Comparison of ENCODE assay signal across 8 mouse cellular contexts in the genomic region with DNA sequence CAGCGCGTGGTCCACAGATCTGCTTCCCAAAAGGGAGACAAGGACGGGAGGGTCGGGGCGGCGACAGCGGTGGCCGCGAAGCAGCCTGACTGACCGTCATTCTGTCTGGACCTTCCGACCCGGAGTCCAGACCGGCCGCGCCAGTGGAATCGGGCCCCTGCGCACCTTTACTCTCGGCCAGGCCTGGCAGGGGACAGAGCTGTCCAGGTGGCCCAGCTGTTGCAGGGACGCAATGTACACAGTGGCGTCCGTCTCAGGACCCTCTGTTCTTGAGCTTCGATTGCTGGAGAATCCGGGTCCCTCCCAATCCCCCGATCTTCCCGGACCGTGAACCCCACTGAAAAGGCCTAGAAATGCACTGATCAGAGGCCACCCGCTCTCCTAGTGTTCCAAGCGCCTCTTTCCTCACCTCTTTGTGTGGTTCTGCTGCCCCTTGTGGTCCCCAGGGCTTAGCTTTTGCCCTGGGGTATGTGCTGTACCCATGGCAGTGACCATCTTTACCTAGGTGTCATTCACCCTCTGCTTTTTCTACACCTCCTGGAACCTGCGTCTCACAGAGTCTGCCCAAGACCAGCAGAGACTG. TPM values are rescaled to one million over a fixed set of nuclear protein-coding genes. Genes with fewer than 3 reads are reported as not detected.
A peak's percentile ranks its signal among the peaks of the same experiment; 100 is the strongest.
DNase-seq lines count a peak whose midpoint lies in the region; ATAC-seq lines count a peak whose summit lies in the region.

No protein-coding gene starts in this region.

- peaks cover 5% of the 10 kb centered on the region for H3K27me3 ChIP-seq in lung, embryonic 16.5 days (ENCODE audit: control insufficient read depth, insufficient read depth, low read depth, low read length)
- peaks cover 36% of the 10 kb centered on the region for H3K27me3 ChIP-seq in embryonic facial prominence, embryonic 13.5 days
- H3K27me3 ChIP-seq in kidney, embryonic 16.5 days (ENCODE audit: insufficient read depth, low read length), result peaks cover 11% of the 10 kb centered on the region
- H3K27me3 ChIP-seq in midbrain, embryonic 16.5 days (ENCODE audit: control insufficient read depth, insufficient read depth, low read depth, low read length), result peaks cover 39% of the 10 kb centered on the region

- H3K4me3 ChIP-seq in lung, embryonic 16.5 days (ENCODE audit: low read length), result peak overlapping the region; percentile 60
- peak overlapping the region; percentile 57 for H3K4me3 ChIP-seq in embryonic facial prominence, embryonic 13.5 days
- H3K4me3 ChIP-seq in kidney, embryonic 16.5 days (ENCODE audit: low read length), result peak overlapping the region; percentile 62
- H3K4me3 ChIP-seq in midbrain, embryonic 16.5 days (ENCODE audit: low read depth, low read length), result peak overlapping the region; percentile 48

- 0 out of 2 replicates have a peak, but pooled peaks cover 3% of the 10 kb centered on the region for H3K4me1 ChIP-seq in lung, embryonic 16.5 days (replicated peaks; ENCODE audit: control insufficient read depth, insufficient read depth, low read length)
- H3K4me1 ChIP-seq in embryonic facial prominence, embryonic 13.5 days, result peaks cover 9% of the 10 kb centered on the region
- peaks cover 17% of the 10 kb centered on the region for H3K4me1 ChIP-seq in kidney, embryonic 16.5 days (ENCODE audit: insufficient read depth, low read length)
- H3K4me1 ChIP-seq in midbrain, embryonic 16.5 days (ENCODE audit: control insufficient read depth, insufficient read depth, low read length), result peaks cover 4% of the 10 kb centered on the region

- peak overlapping the region; percentile 88 for H3K4me2 ChIP-seq in lung, embryonic 16.5 days (ENCODE audit: low read depth, low read length)
- H3K4me2 ChIP-seq in embryonic facial prominence, embryonic 13.5 days, result peak overlapping the region; percentile 85
- H3K4me2 ChIP-seq in kidney, embryonic 16.5 days (replicated peaks; ENCODE audit: low read depth, low read length), result peak overlapping the region; percentile 92
- peak overlapping the region; percentile 81 for H3K4me2 ChIP-seq in midbrain, embryonic 16.5 days (ENCODE audit: low read length)

- DNase-seq in lung, postnatal 4 days, result no peak
- DNase-seq in left cerebral cortex, adult 9 months (ENCODE audit: low spot score in 2 of 2), result no peak
- DNase-seq in layer of hippocampus, postnatal 14 days (ENCODE audit: low spot score in 2 of 2), result no peak
- DNase-seq in gastrocnemius, postnatal 25 days, result no peak

- peak; percentile 46 for ATAC-seq in lung, embryonic 16.5 days (ENCODE audit: low read depth)
- ATAC-seq in embryonic facial prominence, embryonic 13.5 days (ENCODE audit: insufficient number of reproducible peaks, insufficient read depth, low FRiP score, low TSS enrichment, low read depth), result no peak
- peak; percentile 32 for ATAC-seq in kidney, embryonic 16.5 days (ENCODE audit: low FRiP score, low TSS enrichment)
- ATAC-seq in midbrain, embryonic 16.5 days, result no peak

- no peaks in the 10 kb centered on the region for H3K9me3 ChIP-seq in lung, embryonic 16.5 days (ENCODE audit: control insufficient read depth, low read length)
- no peaks in the 10 kb centered on the region for H3K9me3 ChIP-seq in embryonic facial prominence, embryonic 13.5 days
- H3K9me3 ChIP-seq in kidney, embryonic 16.5 days (ENCODE audit: low read length), result no peaks in the 10 kb centered on the region
- H3K9me3 ChIP-seq in midbrain, embryonic 16.5 days (replicated peaks; ENCODE audit: control insufficient read depth, low read length, poor library complexity, severe bottlenecking), result no peaks in the 10 kb centered on the region

- 5% methylated on average over 29 of the region's 29 CpGs for WGBS in lung, embryonic 16.5 days
- 4% methylated on average over 29 of the region's 29 CpGs for WGBS in embryonic facial prominence, embryonic 13.5 days
- 5% methylated on average over 29 of the region's 29 CpGs for WGBS in kidney, embryonic 16.5 days
- WGBS in midbrain, embryonic 16.5 days, result 9% methylated on average over 28 of the region's 29 CpGs

- no peaks in the 10 kb centered on the region for H3K36me3 ChIP-seq in lung, embryonic 16.5 days (ENCODE audit: control insufficient read depth, insufficient read depth, low read length)
- H3K36me3 ChIP-seq in embryonic facial prominence, embryonic 13.5 days, result no peaks in the 10 kb centered on the region
- H3K36me3 ChIP-seq in kidney, embryonic 16.5 days (ENCODE audit: insufficient read depth, low read length), result no peaks in the 10 kb centered on the region
- H3K36me3 ChIP-seq in midbrain, embryonic 16.5 days (ENCODE audit: control insufficient read depth, insufficient read depth, low read length), result no peaks in the 10 kb centered on the region

- H3K9ac ChIP-seq in lung, embryonic 16.5 days (ENCODE audit: low read length), result peak overlapping the region; percentile 71
- peak overlapping the region; percentile 76 for H3K9ac ChIP-seq in embryonic facial prominence, embryonic 13.5 days
- peak overlapping the region; percentile 70 for H3K9ac ChIP-seq in kidney, embryonic 16.5 days (replicated peaks; ENCODE audit: low read length)
- peak overlapping the region; percentile 65 for H3K9ac ChIP-seq in midbrain, embryonic 16.5 days (ENCODE audit: low read depth, low read length)

- H3K27ac ChIP-seq in lung, embryonic 16.5 days (ENCODE audit: low read length), result no peak overlapping the region
- H3K27ac ChIP-seq in embryonic facial prominence, embryonic 13.5 days, result no peak overlapping the region
- H3K27ac ChIP-seq in kidney, embryonic 16.5 days (ENCODE audit: low read length), result no peak overlapping the region
- H3K27ac ChIP-seq in midbrain, embryonic 16.5 days (ENCODE audit: low read length), result no peak overlapping the region

RNA-seq across cellular contexts. Expression of a gene that starts 0.5 kb away (rescaled TPM):
- polyA plus RNA-seq in lung, embryonic 16.5 days (2015; fragmentation: Nextera tagmentation; extraction: Ambion mirVana), result 1.9 and 2.8 TPM in 2 replicates
- 5.7 and 5.9 TPM in 2 replicates for polyA plus RNA-seq in embryonic facial prominence, embryonic 13.5 days (2015; fragmentation: Nextera tagmentation; extraction: Ambion mirVana)
- polyA plus RNA-seq in kidney, embryonic 16.5 days (2015; fragmentation: Nextera tagmentation; extraction: Ambion mirVana), result 2.1 and 2.5 TPM in 2 replicates
- 3.0 and 4.5 TPM in 2 replicates for polyA plus RNA-seq in midbrain, embryonic 16.5 days (2015; fragmentation: Nextera tagmentation; extraction: Ambion mirVana)
- total RNA-seq in layer of hippocampus, postnatal 14 days (2021), result 1 to 10 TPM; 4.0 to 4.5 TPM
- under 1 TPM; 0.23 to 0.35 TPM for total RNA-seq in gastrocnemius, postnatal 25 days (2021)

RNA-seq across cellular contexts. Expression of a gene that starts 0.6 kb away (rescaled TPM):
- 0.06 TPM in 1 of 2 replicates, not detected in the other for polyA plus RNA-seq in lung, embryonic 16.5 days (2015; fragmentation: Nextera tagmentation; extraction: Ambion mirVana)
- 0.22 and 0.25 TPM in 2 replicates for polyA plus RNA-seq in embryonic facial prominence, embryonic 13.5 days (2015; fragmentation: Nextera tagmentation; extraction: Ambion mirVana)
- polyA plus RNA-seq in kidney, embryonic 16.5 days (2015; fragmentation: Nextera tagmentation; extraction: Ambion mirVana), result 0.12 TPM in 1 of 2 replicates, not detected in the other
- 0.10 TPM in 1 of 2 replicates, not detected in the other for polyA plus RNA-seq in midbrain, embryonic 16.5 days (2015; fragmentation: Nextera tagmentation; extraction: Ambion mirVana)
- under 1 TPM in 1 of 2 experiments, not detected in 1; 0.26 TPM for total RNA-seq in layer of hippocampus, postnatal 14 days (2021)
- not detected for total RNA-seq in gastrocnemius, postnatal 25 days (2021)

RNA-seq across cellular contexts. Expression of a gene that starts 12.8 kb away (rescaled TPM):
- polyA plus RNA-seq in lung, embryonic 16.5 days (2015; fragmentation: Nextera tagmentation; extraction: Ambion mirVana), result not detected in 2 replicates
- not detected in 2 replicates for polyA plus RNA-seq in embryonic facial prominence, embryonic 13.5 days (2015; fragmentation: Nextera tagmentation; extraction: Ambion mirVana)
- polyA plus RNA-seq in kidney, embryonic 16.5 days (2015; fragmentation: Nextera tagmentation; extraction: Ambion mirVana), result not detected in 2 replicates
- polyA plus RNA-seq in midbrain, embryonic 16.5 days (2015; fragmentation: Nextera tagmentation; extraction: Ambion mirVana), result not detected in 2 replicates
- not detected for total RNA-seq in layer of hippocampus, postnatal 14 days (2021)
- total RNA-seq in gastrocnemius, postnatal 25 days (2021), result not detected

RNA-seq across cellular contexts. Expression of a gene that starts 22.5 kb away (rescaled TPM):
- not detected in 2 replicates for polyA plus RNA-seq in lung, embryonic 16.5 days (2015; fragmentation: Nextera tagmentation; extraction: Ambion mirVana)
- polyA plus RNA-seq in embryonic facial prominence, embryonic 13.5 days (2015; fragmentation: Nextera tagmentation; extraction: Ambion mirVana), result not detected in 2 replicates
- polyA plus RNA-seq in kidney, embryonic 16.5 days (2015; fragmentation: Nextera tagmentation; extraction: Ambion mirVana), result not detected in 2 replicates
- polyA plus RNA-seq in midbrain, embryonic 16.5 days (2015; fragmentation: Nextera tagmentation; extraction: Ambion mirVana), result not detected in 2 replicates
- total RNA-seq in layer of hippocampus, postnatal 14 days (2021), result 1 to 10 TPM; 2.4 to 2.5 TPM
- not detected for total RNA-seq in gastrocnemius, postnatal 25 days (2021)

RNA-seq across cellular contexts. Expression of a gene that starts 22.6 kb away (rescaled TPM):
- 0.13 and 0.25 TPM in 2 replicates for polyA plus RNA-seq in lung, embryonic 16.5 days (2015; fragmentation: Nextera tagmentation; extraction: Ambion mirVana)
- 0.21 and 1.2 TPM in 2 replicates for polyA plus RNA-seq in embryonic facial prominence, embryonic 13.5 days (2015; fragmentation: Nextera tagmentation; extraction: Ambion mirVana)
- 0.17 and 0.23 TPM in 2 replicates for polyA plus RNA-seq in kidney, embryonic 16.5 days (2015; fragmentation: Nextera tagmentation; extraction: Ambion mirVana)
- polyA plus RNA-seq in midbrain, embryonic 16.5 days (2015; fragmentation: Nextera tagmentation; extraction: Ambion mirVana), result 1.1 and 1.6 TPM in 2 replicates
- 100 to 1,000 TPM; 106 to 108 TPM for total RNA-seq in layer of hippocampus, postnatal 14 days (2021)
- total RNA-seq in gastrocnemius, postnatal 25 days (2021), result under 1 TPM; 0.08 TPM

Comparison
In these comparisons a context has a peak if more than half of its experiments do, and no peak if none do; other contexts are left out.
1. ATAC-seq: peak in lung, embryonic 16.5 days (single experiment) and kidney, embryonic 16.5 days (single experiment); none in embryonic facial prominence, embryonic 13.5 days (single experiment) and midbrain, embryonic 16.5 days (single experiment).
2. Peak in every context shown above with its lines, with median percentiles within 50 percentile points of each other: H3K4me2 ChIP-seq, H3K4me3 ChIP-seq and H3K9ac ChIP-seq.